Comparison of ENCODE assay signal across 8 mouse cellular contexts in genomic region chr3:89963926-89964739, GRCm38 (mm10). TPM values are rescaled to one million over a fixed set of nuclear protein-coding genes. Genes with fewer than 3 reads are reported as not detected.
A peak's percentile ranks its signal among the peaks of the same experiment; 100 is the strongest.
DNase-seq lines count a peak whose midpoint lies in the region; ATAC-seq and TF ChIP-seq lines count a peak whose summit lies in the region.

No protein-coding gene starts in this region.

- peak; percentile 86 to 93 (median 88) for TF ChIP-seq CTCF in MEL (IDR thresholded peaks at IDR 0.05 in 2 of 3, conservative IDR thresholded peaks at IDR 0.05 in 1 of 3; ENCODE audit: control insufficient read depth in 1 of 3, insufficient read depth in 1 of 3, low read depth in 2 of 3, low read length in 3 of 3, poor library complexity in 1 of 3, severe bottlenecking in 1 of 3)
- TF ChIP-seq CTCF in embryonic fibroblast, embryonic 13.5 days (IDR thresholded peaks at IDR 0.05; ENCODE audit: borderline replicate concordance, insufficient read depth, low read length): 0 out of 2 replicates have a peak, but pooled peaks have one; percentile 8
- TF ChIP-seq CTCF in kidney, postnatal 0 days (IDR thresholded peaks at IDR 0.05; ENCODE audit: low read depth): peak; percentile 90

- no peak; a peak in 1 of 4 replicates for TF ChIP-seq POLR2A in MEL (IDR thresholded peaks at IDR 0.05; ENCODE audit: control insufficient read depth in 1 of 2, insufficient read depth in 1 of 2, low read depth in 1 of 2, low read length in 2 of 2, poor library complexity in 1 of 2)
- peak; percentile 38 for TF ChIP-seq POLR2A in embryonic fibroblast, embryonic 13.5 days (IDR thresholded peaks at IDR 0.05; ENCODE audit: low read depth, low read length)

- TF ChIP-seq RAD21 in MEL (IDR thresholded peaks at IDR 0.05; ENCODE audit: low read depth, low read length): peak; percentile 53

- H3K79me2 ChIP-seq in MEL (ENCODE audit: control insufficient read depth, insufficient read depth, low read length, poor library complexity): peaks cover 14% of the 10 kb centered on the region

- peak; percentile 92 for DNase-seq in MEL (ENCODE audit: low read depth, low spot score)
- DNase-seq in brain, adult 2 months (ENCODE audit: low read depth, low spot score): peak; percentile 88
- peak; percentile 96 for DNase-seq in kidney, postnatal 0 days (ENCODE audit: low spot score)
- peak; percentile 41 for DNase-seq in yolk sac, embryonic 10.5 days (ENCODE audit: low spot score)

- 25% methylated on average over 22 of the region's 22 CpGs for WGBS in heart, embryonic 14.5 days
- WGBS in kidney, postnatal 0 days: 28% methylated on average over 22 of the region's 22 CpGs
- WGBS in lung, embryonic 15.5 days: 22% methylated on average over 22 of the region's 22 CpGs

- H3K9ac ChIP-seq in MEL (ENCODE audit: control insufficient read depth, low read depth, low read length, poor library complexity, severe bottlenecking): peak overlapping the region; percentile 83
- peak overlapping the region; percentile 96 for H3K9ac ChIP-seq in heart, embryonic 14.5 days (ENCODE audit: low read length)
- peak overlapping the region; percentile 68 for H3K9ac ChIP-seq in kidney, postnatal 0 days (ENCODE audit: low read depth, low read length)
- H3K9ac ChIP-seq in lung, embryonic 15.5 days: peak overlapping the region; percentile 91

- no peaks in the 10 kb centered on the region for H3K9me3 ChIP-seq in MEL (replicated peaks; ENCODE audit: insufficient read depth, low read length)
- no peaks in the 10 kb centered on the region for H3K9me3 ChIP-seq in heart, embryonic 14.5 days (ENCODE audit: control insufficient read depth, low read length)
- no peaks in the 10 kb centered on the region for H3K9me3 ChIP-seq in kidney, postnatal 0 days (replicated peaks; ENCODE audit: low read length)
- no peaks in the 10 kb centered on the region for H3K9me3 ChIP-seq in lung, embryonic 15.5 days

- TF ChIP-seq EP300 in MEL (IDR thresholded peaks at IDR 0.05; ENCODE audit: low read depth in 1 of 2, low read length in 2 of 2): peak; percentile 12 to 22; a peak in 1 of 4 replicates

- H3K36me3 ChIP-seq in MEL (ENCODE audit: control insufficient read depth in 1 of 2, insufficient read depth in 2 of 2, low read length in 2 of 2): peaks cover 0 to 10% of the 10 kb centered on the region in 2 experiments; a peak in 2 of 4 replicates
- H3K36me3 ChIP-seq in heart, embryonic 14.5 days (ENCODE audit: control insufficient read depth, insufficient read depth, low read length): peaks cover 8% of the 10 kb centered on the region; the same call in 1 of the 2 replicates
- 0 out of 2 replicates have a peak, but pooled peaks cover 5% of the 10 kb centered on the region for H3K36me3 ChIP-seq in kidney, postnatal 0 days (ENCODE audit: insufficient read depth, low read length)
- H3K36me3 ChIP-seq in lung, embryonic 15.5 days: peaks cover 4% of the 10 kb centered on the region; the same call in 1 of the 2 replicates

- H3K4me2 ChIP-seq in heart, embryonic 14.5 days (ENCODE audit: low read length): peak overlapping the region; percentile 89
- peak overlapping the region; percentile 83 for H3K4me2 ChIP-seq in kidney, postnatal 0 days (ENCODE audit: low read length)
- H3K4me2 ChIP-seq in lung, embryonic 15.5 days: peak overlapping the region; percentile 95

- peak overlapping the region; percentile 73 to 80 for H3K4me3 ChIP-seq in MEL (ENCODE audit: control insufficient read depth in 1 of 2, insufficient read depth in 1 of 2, low read depth in 2 of 2, low read length in 2 of 2)
- H3K4me3 ChIP-seq in embryonic fibroblast, embryonic 13.5 days (ENCODE audit: insufficient read depth, low read length): peak overlapping the region; percentile 96
- H3K4me3 ChIP-seq in heart, embryonic 14.5 days (ENCODE audit: control insufficient read depth in 1 of 2, insufficient read depth in 1 of 2, low read depth in 1 of 2, low read length in 2 of 2): peak overlapping the region; percentile 94 to 96
- peak overlapping the region; percentile 75 for H3K4me3 ChIP-seq in kidney, postnatal 0 days (replicated peaks; ENCODE audit: low read depth, low read length)
- H3K4me3 ChIP-seq in lung, embryonic 15.5 days: peak overlapping the region; percentile 95

- H3K4me1 ChIP-seq in MEL (ENCODE audit: control insufficient read depth in 1 of 2, insufficient read depth in 2 of 2, low read length in 2 of 2): peaks cover 0 to 28% of the 10 kb centered on the region in 2 experiments; a peak in 3 of 4 replicates
- peaks cover 9% of the 10 kb centered on the region; the same call in 1 of the 2 replicates for H3K4me1 ChIP-seq in embryonic fibroblast, embryonic 13.5 days (ENCODE audit: control insufficient read depth, insufficient read depth, low read length)
- H3K4me1 ChIP-seq in heart, embryonic 14.5 days (ENCODE audit: control insufficient read depth in 2 of 2, insufficient read depth in 2 of 2, low read length in 2 of 2): peaks cover 29 to 35% of the 10 kb centered on the region in 2 experiments
- H3K4me1 ChIP-seq in kidney, postnatal 0 days (replicated peaks; ENCODE audit: insufficient read depth, low read length): peaks cover 29% of the 10 kb centered on the region
- H3K4me1 ChIP-seq in lung, embryonic 15.5 days: peaks cover 37% of the 10 kb centered on the region

- ATAC-seq in heart, embryonic 14.5 days (ENCODE audit: insufficient number of reproducible peaks, insufficient read depth, low FRiP score, low read depth): no peak
- ATAC-seq in kidney, postnatal 0 days (replicated peaks; ENCODE audit: low FRiP score, low read depth): peak; percentile 37; the same call in 1 of the 2 replicates
- ATAC-seq in lung, embryonic 15.5 days (ENCODE audit: borderline replicate concordance, extremely low read depth, low FRiP score, low TSS enrichment): peak; percentile 16; the same call in 1 of the 2 replicates
- ATAC-seq in neutrophil, adult 5-6 weeks (ENCODE audit: extremely low read depth, insufficient number of reproducible peaks, low FRiP score, poor library complexity, severe bottlenecking): 0 out of 2 replicates have a peak, but pooled peaks have one; percentile 34

- H3K27me3 ChIP-seq in MEL (ENCODE audit: control insufficient read depth in 1 of 2, insufficient read depth in 2 of 2, low read length in 2 of 2): no peaks in the 10 kb centered on the region
- no peaks in the 10 kb centered on the region for H3K27me3 ChIP-seq in heart, embryonic 14.5 days (ENCODE audit: control insufficient read depth, insufficient read depth, low read length)
- H3K27me3 ChIP-seq in kidney, postnatal 0 days (ENCODE audit: insufficient read depth, low read length): no peaks in the 10 kb centered on the region
- H3K27me3 ChIP-seq in lung, embryonic 15.5 days: no peaks in the 10 kb centered on the region

- H3K27ac ChIP-seq in MEL (ENCODE audit: control insufficient read depth, low read depth, low read length): peak overlapping the region; percentile 44
- peak overlapping the region; percentile 96 for H3K27ac ChIP-seq in embryonic fibroblast, embryonic 13.5 days (ENCODE audit: insufficient read depth, low read length)
- H3K27ac ChIP-seq in heart, embryonic 14.5 days (replicated peaks in 1 of 2; ENCODE audit: control insufficient read depth in 1 of 2, insufficient read depth in 1 of 2, low read depth in 2 of 2, low read length in 2 of 2): peak overlapping the region; percentile 97 to 99
- H3K27ac ChIP-seq in kidney, postnatal 0 days: peak overlapping the region; percentile 89
- H3K27ac ChIP-seq in lung, embryonic 15.5 days: peak overlapping the region; percentile 98

TF ChIP-seq in MEL, 35 proteins besides CTCF, POLR2A, EP300 and RAD21 (continues in another document):
- TF ChIP-seq TAL1 (IDR thresholded peaks at IDR 0.05; ENCODE audit: low read length): no peak
- no peak for TF ChIP-seq MYB (IDR thresholded peaks at IDR 0.05; ENCODE audit: low read depth, low read length)
- TF ChIP-seq GABPA (IDR thresholded peaks at IDR 0.05; ENCODE audit: low read depth, low read length): no peak
- TF ChIP-seq JUND (IDR thresholded peaks at IDR 0.05; ENCODE audit: low read depth, low read length): no peak
- no peak for TF ChIP-seq ELF1 (IDR thresholded peaks at IDR 0.05; ENCODE audit: low read depth, low read length)
- 0 out of 2 replicates have a peak, but pooled peaks have one; percentile 36 for TF ChIP-seq RCOR1 (IDR thresholded peaks at IDR 0.05; ENCODE audit: low read depth, low read length)

RNA-seq across cellular contexts. Expression of gene Atp8b2, which starts 0.8 kb away (rescaled TPM):
- total RNA-seq in MEL (2012; rRNA removed): 26.2 and 27.1 TPM in 2 replicates
- 10 to 100 TPM in 1 of 2 experiments, not detected in 1; 44.7 TPM for polyA plus RNA-seq in MEL (2012; ENCODE audit: insufficient read depth in 1 of 2, insufficient read length in 2 of 2, low read depth in 1 of 2, low replicate concordance in 2 of 2, missing spikeins in 1 of 2)
- 109 and 120 TPM in 2 replicates for polyA plus RNA-seq in embryonic fibroblast, embryonic 13.5 days (2011; ENCODE audit: insufficient read length, low read depth, missing spikeins)
- 11.0 and 11.4 TPM in 2 replicates for polyA plus RNA-seq in heart, embryonic 14.5 days (2014; fragmentation: Nextera tagmentation; extraction: Ambion mirVana)
- 6.9 and 7.1 TPM in 2 replicates for polyA plus RNA-seq in kidney, postnatal 0 days (2015; fragmentation: Nextera tagmentation; extraction: Ambion mirVana)
- 14.7 and 14.8 TPM in 2 replicates for polyA plus RNA-seq in lung, embryonic 15.5 days (2015; fragmentation: Nextera tagmentation; extraction: Ambion mirVana)
- total RNA-seq in neutrophil, adult 5-6 weeks (2017): 37.9 and 45.4 TPM in 2 replicates

RNA-seq across cellular contexts. Expression of gene Hax1, which starts 34.4 kb away (rescaled TPM):
- 232 and 318 TPM in 2 replicates for total RNA-seq in MEL (2012; rRNA removed)
- polyA plus RNA-seq in MEL (2012; ENCODE audit: insufficient read depth in 1 of 2, insufficient read length in 2 of 2, low read depth in 1 of 2, low replicate concordance in 2 of 2, missing spikeins in 1 of 2): 100 to 1,000 TPM in 1 of 2 experiments, not detected in 1; 322 TPM
- 132 and 163 TPM in 2 replicates for polyA plus RNA-seq in embryonic fibroblast, embryonic 13.5 days (2011; ENCODE audit: insufficient read length, low read depth, missing spikeins)
- polyA plus RNA-seq in heart, embryonic 14.5 days (2014; fragmentation: Nextera tagmentation; extraction: Ambion mirVana): 78.4 and 81.9 TPM in 2 replicates
- polyA plus RNA-seq in kidney, postnatal 0 days (2015; fragmentation: Nextera tagmentation; extraction: Ambion mirVana): 160 and 168 TPM in 2 replicates
- polyA plus RNA-seq in lung, embryonic 15.5 days (2015; fragmentation: Nextera tagmentation; extraction: Ambion mirVana): 164 TPM in 2 replicates
- total RNA-seq in neutrophil, adult 5-6 weeks (2017): 56.1 and 62.5 TPM in 2 replicates

RNA-seq across cellular contexts. Expression of gene Il6ra, which starts 51.1 kb away (rescaled TPM):
- 0.13 and 0.15 TPM in 2 replicates for total RNA-seq in MEL (2012; rRNA removed)
- polyA plus RNA-seq in MEL (2012; ENCODE audit: insufficient read depth in 1 of 2, insufficient read length in 2 of 2, low read depth in 1 of 2, low replicate concordance in 2 of 2, missing spikeins in 1 of 2): 1 to 10 TPM in 1 of 2 experiments, not detected in 1; 3.4 TPM
- polyA plus RNA-seq in embryonic fibroblast, embryonic 13.5 days (2011; ENCODE audit: insufficient read length, low read depth, missing spikeins): 1.9 and 2.3 TPM in 2 replicates
- 0.32 and 0.58 TPM in 2 replicates for polyA plus RNA-seq in heart, embryonic 14.5 days (2014; fragmentation: Nextera tagmentation; extraction: Ambion mirVana)
- 1.7 and 2.0 TPM in 2 replicates for polyA plus RNA-seq in kidney, postnatal 0 days (2015; fragmentation: Nextera tagmentation; extraction: Ambion mirVana)
- 3.6 TPM in 2 replicates for polyA plus RNA-seq in lung, embryonic 15.5 days (2015; fragmentation: Nextera tagmentation; extraction: Ambion mirVana)
- total RNA-seq in neutrophil, adult 5-6 weeks (2017): 46.4 and 50.0 TPM in 2 replicates

Comparison
In these comparisons a context has a peak if more than half of its experiments do, and no peak if none do; other contexts are left out.
1. DNase-seq: peak in every context shown above with its lines; median percentile 96 in kidney, postnatal 0 days; 92 in MEL; 88 in brain, adult 2 months; 41 in yolk sac, embryonic 10.5 days.
2. H3K27ac ChIP-seq: peak in every context shown above with its lines; median percentile 98 in heart, embryonic 14.5 days; 98 in lung, embryonic 15.5 days; 96 in embryonic fibroblast, embryonic 13.5 days; 89 in kidney, postnatal 0 days; 44 in MEL.
3. CTCF ChIP-seq: peak in every context shown above with its lines; median percentile 90 in kidney, postnatal 0 days; 88 in MEL; 8 in embryonic fibroblast, embryonic 13.5 days.